Mouse (Mus musculus): ENCODE data around the gene Igfbp2. TPM values are rescaled to one million over a fixed set of nuclear protein-coding genes. Genes with fewer than 3 reads are reported as not detected.

The Igfbp2 gene
- polyA plus RNA-seq, 1 experiment from 2014 or later = 479 TPM

DNA sequence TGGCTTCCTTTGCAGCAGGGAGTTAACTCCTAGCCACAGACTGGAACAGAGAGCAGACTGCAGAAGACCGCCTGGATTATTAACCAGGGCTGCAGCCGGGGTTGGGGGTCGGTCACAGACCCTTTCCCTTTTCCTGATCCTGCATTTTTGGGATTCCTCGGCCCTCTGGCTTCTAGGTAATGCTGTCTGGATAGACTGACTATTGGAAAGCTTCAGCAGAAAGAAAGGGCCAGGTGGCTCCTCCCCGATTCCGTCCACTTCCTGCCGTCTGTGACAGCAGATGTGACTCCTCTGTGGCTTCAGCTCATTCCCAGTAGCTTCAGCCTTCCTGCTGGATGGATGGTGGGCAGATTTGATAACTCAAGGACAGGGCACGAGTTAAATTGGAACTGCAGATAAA, 19.3 kb upstream of the Igfbp2 start:
- H3K27ac ChIP-seq (replicated peaks) = peak overlapping the region; percentile 86
- no peaks in the 10 kb centered on the region for H3K36me3 ChIP-seq (replicated peaks)
- WGBS = 20% methylated on average over 8 of the region's 8 CpGs
- H3K4me3 ChIP-seq = no peak overlapping the region
- H3K4me1 ChIP-seq = peaks cover 28% of the 10 kb centered on the region
- H3K9me3 ChIP-seq = no peaks in the 10 kb centered on the region; the same call in 1 of the 2 replicates
- peak; percentile 38 for DNase-seq (ENCODE audit: low spot score)
- no peaks in the 10 kb centered on the region for H3K27me3 ChIP-seq (replicated peaks; ENCODE audit: low read depth, poor library complexity, severe bottlenecking)

DNA sequence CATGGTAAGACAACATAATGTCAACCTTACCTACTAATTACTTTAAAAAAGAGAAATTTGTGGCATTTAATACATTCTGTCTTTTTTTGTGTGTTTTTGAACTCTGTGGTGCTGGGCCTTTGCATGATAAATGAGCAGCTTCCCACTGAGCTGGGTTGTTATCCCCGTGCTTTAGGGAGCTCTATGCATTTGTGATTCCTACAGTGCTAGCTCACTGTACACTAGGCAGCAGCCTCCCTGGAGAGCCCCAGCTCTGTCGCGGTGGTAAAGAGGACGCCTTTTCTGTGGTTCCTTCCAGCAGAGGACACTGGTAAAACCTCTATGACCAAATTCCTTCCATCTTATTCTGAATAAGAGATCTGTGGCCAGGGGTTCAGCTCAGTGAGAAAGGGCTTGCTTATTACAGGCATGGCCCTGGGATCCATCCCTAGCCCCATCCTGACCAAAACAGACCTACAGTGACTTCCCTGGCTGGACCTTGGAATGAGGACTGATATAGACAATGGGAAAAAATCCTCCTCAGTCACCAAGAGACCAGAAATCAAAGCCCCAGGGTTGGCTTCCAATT, 18.7 kb upstream of the Igfbp2 start:
- H3K4me1 ChIP-seq = peaks cover 28% of the 10 kb centered on the region
- H3K36me3 ChIP-seq (replicated peaks) = no peaks in the 10 kb centered on the region
- H3K4me3 ChIP-seq = peak overlapping the region; percentile 23; the same call in 1 of the 2 replicates
- WGBS = 18% methylated on average over 4 of the region's 4 CpGs
- H3K27ac ChIP-seq (replicated peaks) = peak overlapping the region; percentile 86
- no peaks in the 10 kb centered on the region for H3K27me3 ChIP-seq (replicated peaks; ENCODE audit: low read depth, poor library complexity, severe bottlenecking)
- H3K9me3 ChIP-seq = no peaks in the 10 kb centered on the region; the same call in 1 of the 2 replicates
- DNase-seq (ENCODE audit: low spot score) = no peak

DNA sequence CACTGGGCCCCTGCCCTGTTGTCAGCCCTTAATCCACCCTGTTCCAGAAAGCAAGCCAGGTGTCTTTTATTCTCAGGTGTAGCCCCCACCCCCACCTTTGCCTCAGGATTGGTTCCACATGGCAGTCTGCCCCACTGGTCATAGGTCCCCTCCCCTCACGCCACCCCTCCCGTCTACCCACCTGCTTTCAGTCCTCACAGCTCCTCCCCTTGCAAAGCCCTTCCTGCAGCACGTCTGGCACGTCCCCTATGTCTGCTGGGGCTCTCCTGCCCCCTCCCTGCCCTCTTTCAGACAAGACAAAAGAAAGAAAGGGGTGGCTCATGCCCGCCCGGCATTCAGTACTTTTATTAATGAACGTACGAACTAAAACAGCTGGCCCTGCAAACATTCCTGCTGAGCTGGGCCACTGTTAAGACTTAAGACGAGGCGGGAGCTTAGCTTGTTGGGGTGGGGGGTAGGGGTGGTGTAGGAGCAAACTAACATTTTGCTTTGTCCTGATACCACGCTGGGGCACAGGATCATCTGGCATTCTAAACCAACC, 18.2 kb upstream of the Igfbp2 start:
- Histone ChIP-seq H3K27me3 (replicated peaks; ENCODE audit: low read depth, poor library complexity, severe bottlenecking) (no peaks in the 10 kb centered on the region), H3K4me1 (peaks cover 28% of the 10 kb centered on the region), H3K4me3 (peak overlapping the region; percentile 23; the same call in 1 of the 2 replicates), H3K36me3 (replicated peaks) (no peaks in the 10 kb centered on the region), H3K27ac (replicated peaks) (peak overlapping the region; percentile 86), H3K9me3 (peaks cover 3% of the 10 kb centered on the region)
- DNase-seq (ENCODE audit: low spot score) = peak; percentile 85
- WGBS = 11% methylated on average over 11 of the region's 11 CpGs

DNA sequence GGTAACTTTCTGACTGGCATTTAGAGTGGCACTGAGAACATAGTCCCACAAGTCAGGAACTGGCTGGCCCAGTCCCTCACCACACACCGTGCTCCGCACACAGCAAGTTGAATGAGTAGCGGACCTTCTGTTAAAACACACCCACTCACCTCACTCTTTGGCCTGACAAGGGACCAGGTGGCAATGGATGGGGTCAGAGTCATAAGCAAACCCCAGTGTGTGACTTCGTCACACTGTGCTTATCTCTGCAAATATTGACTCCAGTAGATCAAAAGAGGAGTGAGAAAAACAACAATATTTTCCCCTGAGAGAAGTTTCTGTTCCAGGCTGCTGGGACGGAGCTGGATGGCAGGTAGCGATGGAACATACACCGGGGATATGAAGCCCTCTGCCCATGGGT, 15.0 kb upstream of the Igfbp2 start:
- H3K4me3 ChIP-seq = no peak overlapping the region
- no peaks in the 10 kb centered on the region for H3K27me3 ChIP-seq (replicated peaks; ENCODE audit: low read depth, poor library complexity, severe bottlenecking)
- no peak for DNase-seq (ENCODE audit: low spot score)
- no peak overlapping the region; the same call in 1 of the 2 replicates for H3K27ac ChIP-seq (replicated peaks)
- H3K36me3 ChIP-seq (replicated peaks) = no peaks in the 10 kb centered on the region
- H3K4me1 ChIP-seq = peaks cover 46% of the 10 kb centered on the region
- WGBS = 94% methylated on average over 7 of the region's 7 CpGs
- H3K9me3 ChIP-seq = peaks cover 3% of the 10 kb centered on the region

DNA sequence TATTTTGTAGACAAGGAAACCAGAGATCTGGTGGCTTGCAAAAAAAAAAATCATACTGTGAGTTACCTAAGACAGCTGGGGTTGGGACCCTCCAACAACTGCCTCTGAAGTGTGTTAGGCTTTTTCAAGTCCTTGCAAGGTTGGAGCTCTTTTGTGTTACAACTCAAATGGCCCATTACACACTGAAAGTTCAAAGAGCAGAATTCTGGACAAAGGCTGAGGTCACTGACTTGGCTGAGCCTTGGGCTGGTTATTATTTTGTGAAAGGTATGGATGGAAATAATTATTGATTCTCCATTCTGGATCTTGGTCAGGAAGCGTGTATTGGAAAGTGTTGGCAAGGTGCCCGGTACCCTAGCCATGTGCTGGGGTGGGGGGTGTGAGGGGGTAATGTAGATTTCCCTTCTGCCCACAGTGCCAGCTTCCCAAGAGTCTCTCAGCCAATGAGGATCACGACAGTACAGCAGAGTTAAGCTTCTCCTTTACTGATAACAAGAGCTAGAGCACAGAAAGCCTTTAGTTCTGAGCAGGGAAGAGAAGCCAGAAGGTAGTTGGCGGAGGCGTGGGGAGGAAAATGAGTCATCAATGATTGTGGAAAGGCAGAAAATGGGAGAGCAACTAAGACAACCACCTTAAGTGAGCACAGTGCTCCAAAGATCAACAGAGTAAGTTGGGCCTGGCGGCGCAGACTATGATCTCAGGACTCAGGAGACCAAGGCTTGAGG, 14.2 kb upstream of the Igfbp2 start:
- Histone ChIP-seq H3K27me3 (replicated peaks; ENCODE audit: low read depth, poor library complexity, severe bottlenecking) (no peaks in the 10 kb centered on the region), H3K4me1 (peaks cover 48% of the 10 kb centered on the region), H3K36me3 (replicated peaks) (no peaks in the 10 kb centered on the region), H3K27ac (replicated peaks) (no peak overlapping the region), H3K4me3 (no peak overlapping the region), H3K9me3 (peaks cover 3% of the 10 kb centered on the region)
- DNase-seq (ENCODE audit: low spot score) = no peak
- WGBS = 93% methylated on average over 7 of the region's 7 CpGs

DNA sequence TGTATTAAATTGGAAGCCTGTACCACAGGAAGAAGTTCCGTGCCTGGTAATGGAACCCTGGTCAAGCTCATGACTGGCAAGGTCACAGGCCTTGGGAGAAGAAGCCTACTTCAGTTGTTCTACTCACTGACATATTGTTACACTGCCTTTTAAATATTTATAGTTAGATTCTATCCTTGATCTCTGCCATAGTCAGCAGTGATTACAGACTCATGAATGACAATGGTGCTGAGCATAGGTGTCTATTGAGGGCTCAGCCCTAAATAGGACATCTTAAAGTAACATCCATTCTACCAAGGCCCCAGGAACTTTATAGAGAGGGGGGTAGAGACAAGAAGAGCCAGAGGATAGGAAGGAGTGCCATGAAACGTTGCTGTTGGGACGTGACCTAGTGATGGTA, 13.2 kb upstream of the Igfbp2 start:
- Histone ChIP-seq H3K4me3 (no peak overlapping the region), H3K27ac (replicated peaks) (no peak overlapping the region), H3K27me3 (replicated peaks; ENCODE audit: low read depth, poor library complexity, severe bottlenecking) (no peaks in the 10 kb centered on the region), H3K36me3 (replicated peaks) (no peaks in the 10 kb centered on the region), H3K9me3 (peaks cover 3% of the 10 kb centered on the region), H3K4me1 (peaks cover 45% of the 10 kb centered on the region)
- WGBS = 93% methylated on average over 3 of the region's 3 CpGs
- no peak for DNase-seq (ENCODE audit: low spot score)

DNA sequence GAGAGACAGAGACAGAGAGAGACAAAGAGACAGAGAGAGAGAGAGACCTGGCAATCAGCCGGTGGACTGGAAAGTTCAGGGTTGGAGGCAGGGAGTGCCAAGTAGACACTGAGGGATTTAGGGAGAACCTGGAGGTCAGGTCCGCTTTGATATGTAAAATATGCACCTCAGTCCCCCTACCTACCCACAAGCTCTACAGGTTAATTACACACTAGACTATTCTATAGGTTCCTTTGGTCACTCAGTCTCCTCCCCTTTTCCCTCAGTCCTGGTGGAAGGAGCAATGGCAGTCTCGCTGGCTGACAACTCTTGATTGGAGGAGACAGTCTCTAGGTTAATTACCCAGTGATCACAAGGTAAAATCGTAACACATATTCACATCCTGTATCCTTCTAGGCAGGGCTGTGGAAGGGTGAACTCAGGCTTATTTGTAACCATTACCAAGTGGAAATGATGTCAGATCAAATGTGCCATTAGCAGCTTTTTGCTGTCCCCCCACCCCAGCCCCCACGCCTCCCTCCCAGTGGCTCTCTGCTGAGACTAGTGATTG, 11.1 kb upstream of the Igfbp2 start:
- Histone ChIP-seq H3K4me1 (peaks cover 36% of the 10 kb centered on the region), H3K27me3 (replicated peaks; ENCODE audit: low read depth, poor library complexity, severe bottlenecking) (no peaks in the 10 kb centered on the region), H3K4me3 (peak overlapping the region; percentile 8; the same call in 1 of the 2 replicates), H3K27ac (replicated peaks) (peak overlapping the region; percentile 87), H3K36me3 (replicated peaks) (no peaks in the 10 kb centered on the region), H3K9me3 (peaks cover 3% of the 10 kb centered on the region)
- DNase-seq (ENCODE audit: low spot score) = no peak
- WGBS = 28% methylated on average over 5 of the region's 5 CpGs

DNA sequence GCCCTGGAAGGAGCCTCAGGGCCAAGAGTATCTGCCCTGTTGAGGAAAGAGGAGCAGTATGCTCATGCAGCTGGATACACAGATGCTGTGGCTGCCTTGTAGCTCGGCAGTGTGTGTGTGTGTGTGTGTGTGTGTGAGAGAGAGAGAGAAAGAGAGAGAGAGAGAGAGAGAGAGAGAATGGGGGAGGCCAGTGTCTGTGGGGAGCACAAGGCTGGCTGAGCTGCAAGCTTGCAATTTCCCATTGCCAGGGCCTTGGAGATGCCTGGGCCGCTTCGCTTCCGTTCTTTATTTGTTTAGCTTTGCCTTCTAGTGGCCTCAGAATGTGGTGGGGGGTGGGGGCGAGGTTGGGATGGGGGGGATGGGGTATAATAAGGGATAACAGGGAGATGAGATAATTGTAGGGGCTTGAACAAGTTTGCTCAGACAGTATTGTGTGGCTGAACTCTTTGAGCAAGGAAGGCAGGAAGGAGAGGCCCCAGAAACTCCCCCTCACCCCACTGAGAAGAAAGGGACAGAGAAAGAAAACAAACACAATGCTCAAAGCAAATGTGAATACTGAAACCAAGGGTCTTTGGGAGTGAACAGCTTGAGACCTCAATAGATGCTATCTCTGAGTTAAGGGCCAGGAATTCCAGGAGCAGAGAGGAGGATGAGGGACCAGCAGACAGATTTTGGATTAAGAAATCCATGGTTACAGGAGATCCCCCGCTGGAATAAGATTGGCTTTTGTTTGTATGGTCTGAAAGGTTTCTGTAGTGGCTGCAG, 10.5 kb upstream of the Igfbp2 start:
- Histone ChIP-seq H3K4me3 (peak overlapping the region; percentile 8; the same call in 1 of the 2 replicates), H3K27ac (replicated peaks) (peak overlapping the region; percentile 87), H3K27me3 (replicated peaks; ENCODE audit: low read depth, poor library complexity, severe bottlenecking) (0 out of 2 replicates have a peak, but pooled peaks cover 2% of the 10 kb centered on the region), H3K4me1 (peaks cover 39% of the 10 kb centered on the region), H3K9me3 (peaks cover 3% of the 10 kb centered on the region), H3K36me3 (replicated peaks) (no peaks in the 10 kb centered on the region)
- 4% methylated on average over 6 of the region's 6 CpGs for WGBS
- peak; percentile 64 for DNase-seq (ENCODE audit: low spot score)

DNA sequence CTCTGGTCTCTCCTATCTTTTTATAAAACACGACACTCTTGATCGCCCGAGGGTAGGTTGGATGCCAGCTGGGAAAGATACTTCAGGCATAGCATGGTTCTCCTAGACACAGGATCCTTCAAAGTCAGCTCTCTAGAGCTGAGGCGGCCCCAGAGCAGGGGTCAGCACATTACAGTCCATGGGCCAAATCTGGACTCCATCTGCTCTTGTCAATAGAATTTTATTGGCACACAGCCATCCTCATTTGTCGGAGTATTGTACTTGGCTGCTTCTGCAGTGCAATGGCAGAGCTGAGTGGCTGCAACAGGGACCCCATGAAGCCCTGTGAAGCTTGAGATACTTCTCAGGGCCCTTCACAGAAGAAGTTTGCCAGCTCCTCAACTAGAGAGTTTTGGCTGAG, 9.1 kb upstream of the Igfbp2 start:
- Histone ChIP-seq H3K27me3 (replicated peaks; ENCODE audit: low read depth, poor library complexity, severe bottlenecking) (0 out of 2 replicates have a peak, but pooled peaks cover 6% of the 10 kb centered on the region), H3K9me3 (peaks cover 3% of the 10 kb centered on the region), H3K4me3 (no peak overlapping the region), H3K27ac (replicated peaks) (peak overlapping the region; percentile 87; the same call in 1 of the 2 replicates), H3K4me1 (peaks cover 40% of the 10 kb centered on the region), H3K36me3 (replicated peaks) (no peaks in the 10 kb centered on the region)
- no peak for DNase-seq (ENCODE audit: low spot score)
- 72% methylated on average over 5 of the region's 5 CpGs for WGBS

DNA sequence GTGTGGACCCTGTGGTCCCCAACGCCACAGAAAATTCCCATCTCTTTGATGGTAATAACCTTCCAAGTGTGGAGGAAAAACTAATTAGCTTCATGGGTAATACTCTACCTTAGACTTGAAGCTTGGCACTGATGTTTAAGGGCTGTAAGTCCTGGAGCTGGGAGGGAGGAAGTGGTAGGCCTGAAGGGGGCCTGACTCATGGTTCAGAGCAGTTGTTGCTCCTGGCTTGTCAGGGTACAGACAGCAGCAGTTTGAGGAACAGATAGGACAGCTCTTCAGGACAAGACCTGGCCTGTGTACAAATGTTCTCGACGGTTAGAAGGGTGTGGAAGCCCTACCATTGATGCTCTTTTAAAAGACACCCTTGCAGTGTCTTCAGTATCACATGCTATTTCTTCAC, 8.7 kb upstream of the Igfbp2 start:
- H3K4me1 ChIP-seq = peaks cover 40% of the 10 kb centered on the region
- no peak for DNase-seq (ENCODE audit: low spot score)
- H3K27me3 ChIP-seq (replicated peaks; ENCODE audit: low read depth, poor library complexity, severe bottlenecking) = 0 out of 2 replicates have a peak, but pooled peaks cover 6% of the 10 kb centered on the region
- peak overlapping the region; percentile 87; the same call in 1 of the 2 replicates for H3K27ac ChIP-seq (replicated peaks)
- H3K9me3 ChIP-seq = peaks cover 3% of the 10 kb centered on the region
- H3K36me3 ChIP-seq (replicated peaks) = no peaks in the 10 kb centered on the region
- no peak overlapping the region for H3K4me3 ChIP-seq
- WGBS = 93% methylated on average over 3 of the region's 3 CpGs

DNA sequence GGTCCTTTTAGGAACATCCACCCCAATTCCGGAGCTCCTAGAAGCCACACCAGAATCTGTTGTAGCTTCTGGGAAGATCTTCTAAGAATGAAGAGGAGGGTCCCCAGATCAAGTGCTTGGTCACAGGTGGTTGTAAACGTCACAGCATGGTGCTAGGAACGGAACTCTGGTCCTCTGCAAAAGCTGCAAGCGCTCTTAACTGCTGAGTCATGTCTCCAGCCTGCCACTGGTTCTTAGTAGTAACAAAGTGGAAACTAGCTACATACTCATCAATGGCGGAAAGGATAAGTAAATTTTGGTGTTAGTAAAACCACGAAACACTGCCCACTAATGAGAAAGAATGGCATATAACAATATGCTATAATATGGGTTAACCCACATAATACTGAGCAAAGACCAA, 4.3 kb upstream of the Igfbp2 start:
- H3K4me3 ChIP-seq = no peak overlapping the region
- H3K36me3 ChIP-seq (replicated peaks) = no peaks in the 10 kb centered on the region
- H3K27ac ChIP-seq (replicated peaks) = no peak overlapping the region
- no peaks in the 10 kb centered on the region for H3K9me3 ChIP-seq
- DNase-seq (ENCODE audit: low spot score) = no peak
- H3K4me1 ChIP-seq = peaks cover 27% of the 10 kb centered on the region
- H3K27me3 ChIP-seq (replicated peaks; ENCODE audit: low read depth, poor library complexity, severe bottlenecking) = 0 out of 2 replicates have a peak, but pooled peaks cover 6% of the 10 kb centered on the region
- 89% methylated on average over 6 of the region's 6 CpGs for WGBS

DNA sequence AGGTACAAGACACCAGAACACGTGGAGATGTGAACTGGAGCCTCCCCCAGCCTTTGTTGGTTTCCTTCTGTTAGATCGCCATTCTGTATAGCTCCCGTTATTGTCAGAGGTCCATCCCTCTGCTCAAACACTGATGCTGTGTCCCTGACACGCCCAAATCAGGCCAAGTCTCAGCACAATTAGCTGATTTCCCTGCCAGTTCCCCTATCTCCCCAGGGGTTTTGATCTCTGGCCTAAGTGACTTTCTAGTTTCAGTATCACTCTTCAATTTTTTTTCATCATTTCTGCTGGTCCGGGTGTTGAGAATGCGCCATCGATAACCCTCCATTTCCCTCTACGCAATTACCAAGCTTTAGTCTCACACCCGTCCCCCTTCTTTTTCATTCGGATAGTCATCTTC, 1.4 kb upstream of the Igfbp2 start:
- Histone ChIP-seq H3K27me3 (replicated peaks; ENCODE audit: low read depth, poor library complexity, severe bottlenecking) (0 out of 2 replicates have a peak, but pooled peaks cover 6% of the 10 kb centered on the region), H3K27ac (replicated peaks) (peak overlapping the region; percentile 86; the same call in 1 of the 2 replicates), H3K36me3 (replicated peaks) (peaks cover 3% of the 10 kb centered on the region), H3K4me1 (peaks cover 49% of the 10 kb centered on the region), H3K9me3 (no peaks in the 10 kb centered on the region), H3K4me3 (no peak overlapping the region)
- no peak for DNase-seq (ENCODE audit: low spot score)
- 63% methylated on average over 10 of the region's 10 CpGs for WGBS

Measured in embryonic facial prominence, embryonic 10.5 days (tissue).